Mouse (Mus musculus) cerebral cortex, adult 2 months (tissue): ENCODE data around the gene Cma1.

Experiments
- WGBS: fragments of 180-500 bp; shearing (Covaris S2); methylation state at CpG from one replicate; pipeline ENCODE4 v1.1.7; 2018; 5-methylcytosine and 5-hydroxymethylcytosine counted together

Gene Cma1

DNA sequence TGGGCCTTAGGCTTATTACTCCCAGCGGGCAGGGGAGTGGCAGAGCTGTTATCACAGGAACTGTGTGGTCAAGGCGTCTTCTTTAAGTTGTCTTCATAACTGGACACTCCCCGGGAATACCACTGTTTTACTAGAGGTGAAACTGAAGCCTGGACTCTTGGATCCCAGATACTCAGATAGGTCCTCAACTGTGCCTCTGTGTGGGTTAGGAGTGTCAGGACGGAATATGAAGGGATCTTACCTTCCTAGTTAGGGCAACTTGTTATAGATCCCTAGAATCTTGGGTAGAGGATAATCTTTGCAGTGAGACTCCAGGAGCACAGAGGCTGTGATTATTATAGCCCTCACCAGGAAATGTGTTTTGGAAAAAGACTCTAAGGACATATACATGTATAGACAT, at the start of gene Cma1:
Cma1 (minus strand) TSS at position 101 of the 400 bp plus-strand sequence.
- 93% methylated on average over 4 of the region's 4 CpGs for WGBS

DNA sequence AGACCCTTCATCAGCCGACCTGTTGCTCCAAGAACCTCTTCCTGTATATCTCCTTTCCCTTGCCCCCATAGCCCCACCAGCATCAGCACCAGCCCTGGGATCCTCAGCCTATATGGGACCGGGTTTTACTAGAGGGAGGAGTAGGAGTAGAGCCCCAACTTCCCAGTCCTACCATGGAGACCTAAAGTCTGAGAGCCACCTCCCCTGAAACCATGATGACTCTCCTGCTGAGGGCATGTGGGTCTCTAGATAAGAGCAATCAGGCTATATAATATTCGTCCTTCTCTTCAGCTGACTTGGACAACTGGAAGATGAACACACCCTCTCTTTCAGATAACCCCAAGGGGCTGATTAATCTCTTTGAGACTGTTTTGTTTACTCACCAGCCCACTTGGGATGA, 43.0 kb upstream of the Cma1 start:
- 82% methylated on average over 2 of the region's 3 CpGs for WGBS

DNA sequence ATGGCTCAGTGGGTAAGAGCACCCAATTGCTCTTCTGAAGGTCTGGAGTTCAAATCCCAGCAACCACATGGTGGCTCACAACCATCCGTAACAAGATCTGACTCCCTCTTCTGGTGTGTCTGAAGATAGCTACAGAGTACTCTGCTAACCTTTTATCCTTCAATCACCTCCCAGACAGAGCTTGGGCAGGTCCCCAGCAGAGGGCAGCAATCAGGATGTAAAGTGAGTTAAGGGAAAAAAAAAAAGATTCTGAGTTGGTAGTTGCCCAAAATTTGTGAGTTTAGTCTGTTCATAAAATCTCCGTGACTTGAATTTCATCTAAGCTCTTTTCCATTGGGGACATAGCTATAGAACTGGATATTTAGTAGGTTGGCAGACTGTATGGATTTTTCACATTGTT, 19.4 kb upstream of the Cma1 start:
- WGBS = 79% methylated on average over 2 of the region's 2 CpGs

DNA sequence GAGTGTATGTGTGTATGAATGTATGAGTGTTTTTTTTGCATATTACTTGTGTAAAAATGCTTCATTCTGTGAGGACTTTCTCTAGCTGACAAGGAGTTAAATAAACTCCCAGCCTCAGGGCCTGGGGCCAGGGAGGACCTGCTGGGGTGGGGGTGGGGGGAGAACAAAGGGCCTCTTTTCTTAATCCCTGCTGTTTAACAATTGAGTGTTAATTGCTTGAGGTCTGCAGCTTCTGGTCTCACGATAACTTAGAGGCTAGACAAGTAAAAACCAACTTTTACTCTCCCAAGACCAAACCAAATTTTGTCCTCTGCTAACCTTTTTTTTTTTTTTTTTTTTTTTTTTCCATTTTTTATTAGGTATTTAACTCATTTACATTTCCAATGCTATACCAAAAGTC, 18.8 kb upstream of the Cma1 start:
- 39% methylated on average over 1 of the region's 1 CpGs for WGBS

DNA sequence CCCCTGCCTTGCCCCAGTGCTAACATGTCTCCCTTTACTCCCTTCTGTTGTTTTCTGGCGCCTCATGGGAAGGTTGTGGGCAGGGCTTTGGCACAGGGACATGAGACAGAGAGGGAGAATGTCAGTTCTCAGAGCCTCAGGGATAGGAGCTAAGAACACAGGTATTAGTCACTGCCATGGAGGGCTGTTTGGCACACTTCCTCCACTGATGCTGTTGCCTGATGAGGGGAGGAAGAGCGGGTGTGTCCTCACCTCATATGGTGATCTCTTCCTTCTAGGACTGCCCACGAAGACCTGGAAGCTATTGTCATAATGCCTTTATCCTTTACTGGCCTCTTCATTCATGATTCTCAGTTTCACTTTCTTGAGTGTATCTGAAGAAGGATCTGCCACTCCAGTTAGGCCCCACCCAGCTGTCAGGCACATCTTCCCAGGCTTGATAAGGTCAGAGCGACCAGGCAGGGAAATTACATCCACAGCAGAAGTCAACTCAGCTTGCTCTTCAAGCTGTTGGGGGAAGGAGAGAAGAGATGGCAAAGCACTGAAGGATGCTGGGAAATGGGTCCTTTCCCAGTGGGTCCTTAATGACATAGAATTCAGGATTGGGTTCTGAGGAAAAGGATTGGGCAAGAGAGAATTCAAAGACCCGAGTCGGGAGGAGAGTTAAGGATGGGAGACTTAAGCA, 6.0 kb upstream of the Cma1 start, which contains the start of gene Cma2:
Cma2 (plus strand) TSS at position 635 of the 685 bp plus-strand sequence.
- 81% methylated on average over 6 of the region's 6 CpGs for WGBS

DNA sequence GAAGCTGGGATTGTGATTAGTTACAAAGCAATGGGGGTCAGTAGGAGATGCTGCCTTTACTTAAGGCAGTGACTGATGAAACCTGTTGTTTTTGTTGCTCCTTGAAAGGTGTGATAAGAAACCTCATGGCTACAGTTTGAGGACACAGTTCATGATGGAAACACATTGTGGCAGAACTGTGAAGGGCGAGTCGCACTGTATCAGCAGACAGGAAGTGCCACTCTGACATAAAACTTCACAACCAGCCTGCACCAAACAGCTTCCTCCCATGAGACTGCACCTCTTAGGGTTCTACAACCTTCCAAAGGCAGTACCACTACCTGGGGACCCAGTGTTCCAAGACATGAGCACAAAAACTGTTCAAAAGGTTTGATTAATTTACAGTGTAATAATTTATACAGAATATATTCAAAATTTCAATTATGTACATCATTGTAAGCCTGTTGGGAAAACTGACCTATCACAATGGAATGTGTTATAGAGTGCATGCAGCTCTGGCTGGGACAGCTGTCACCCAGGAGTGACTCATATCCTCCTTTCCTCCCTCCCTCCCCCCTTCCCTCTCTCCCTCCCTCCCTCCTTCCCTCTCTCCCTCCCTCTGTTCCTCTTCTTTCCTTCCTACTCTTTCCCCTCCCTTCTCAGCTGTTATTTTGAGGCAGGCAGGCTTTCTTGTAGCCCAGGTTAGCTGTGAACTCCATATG, 1.9 kb upstream of the Cma1 start:
- WGBS = 85% methylated on average over 2 of the region's 2 CpGs

DNA sequence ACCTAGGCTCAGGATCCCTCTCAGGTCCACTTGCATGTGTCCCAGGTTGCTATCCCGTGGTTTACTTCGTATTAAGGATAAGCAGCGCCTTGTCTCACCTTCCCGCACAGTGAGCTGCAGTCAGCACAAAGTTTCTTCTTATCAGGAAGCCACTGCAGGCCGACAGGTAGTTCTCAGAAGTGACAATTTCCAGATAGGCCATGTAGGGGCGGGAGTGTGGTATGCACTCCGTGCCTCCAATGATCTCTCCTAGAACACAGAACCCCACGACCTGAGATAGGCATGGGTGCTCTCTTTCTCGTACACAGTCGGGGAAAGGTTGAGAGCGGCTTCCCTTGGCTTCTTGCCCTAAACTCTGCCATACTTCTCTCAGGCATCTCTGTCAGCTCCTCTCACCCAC, 874 bp downstream of the Cma1 start:
- 90% methylated on average over 11 of the region's 11 CpGs for WGBS

DNA sequence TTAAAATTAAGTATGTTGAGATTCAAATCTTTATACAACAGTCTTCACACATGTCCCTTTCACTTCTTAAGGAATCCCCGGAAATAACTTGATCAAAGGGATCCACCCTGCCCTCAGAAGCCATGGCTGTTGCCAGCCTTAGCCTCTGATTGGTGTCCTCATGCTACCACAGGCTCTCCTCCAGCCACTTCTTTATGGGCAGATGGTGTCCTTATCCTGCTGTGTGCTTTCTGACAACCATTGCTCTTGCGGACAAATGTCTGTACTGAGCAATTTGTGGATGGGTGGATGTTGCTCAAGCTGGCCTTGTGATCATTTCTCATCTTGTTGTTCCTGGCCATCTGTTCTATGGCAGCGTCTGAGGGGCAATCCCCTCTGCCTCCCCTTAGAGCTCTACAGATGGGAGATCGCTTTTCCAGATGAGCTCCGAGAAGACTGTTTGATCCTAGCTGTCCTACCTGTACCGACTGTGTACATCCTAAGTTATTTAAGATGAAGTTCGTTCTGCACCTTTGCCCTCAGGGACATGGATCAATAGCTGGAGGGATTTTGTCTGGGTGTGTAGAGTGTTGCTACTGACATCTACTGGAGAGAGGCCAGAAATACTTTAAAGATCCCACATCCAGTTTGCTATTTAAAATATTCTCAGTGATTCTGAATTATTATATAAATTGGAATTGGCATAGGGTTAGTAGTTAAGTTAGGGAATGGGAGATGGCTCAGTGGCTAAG, 4.2 kb downstream of the Cma1 start:
- WGBS = 59% methylated on average over 7 of the region's 7 CpGs

DNA sequence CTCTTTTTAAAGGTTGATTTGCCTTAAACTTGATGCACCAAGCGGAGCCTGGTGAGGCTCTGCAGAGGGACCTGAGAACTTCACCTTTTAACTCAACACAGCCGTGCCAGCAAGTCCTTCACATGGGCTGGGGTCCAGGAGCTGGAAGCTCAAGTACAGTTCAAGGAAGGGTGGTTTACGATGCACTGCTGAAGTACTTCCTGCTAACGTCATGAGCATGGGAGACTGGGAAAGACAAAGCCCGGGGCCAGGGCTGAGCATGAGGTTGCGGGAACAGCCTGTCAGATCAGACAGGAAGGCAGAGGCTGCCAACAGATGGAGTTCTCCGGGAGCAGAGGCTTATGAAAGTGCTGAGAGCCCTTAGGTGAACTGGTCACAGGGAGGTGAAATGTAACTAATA, 10.9 kb downstream of the Cma1 start:
- 55% methylated on average over 7 of the region's 7 CpGs for WGBS

DNA sequence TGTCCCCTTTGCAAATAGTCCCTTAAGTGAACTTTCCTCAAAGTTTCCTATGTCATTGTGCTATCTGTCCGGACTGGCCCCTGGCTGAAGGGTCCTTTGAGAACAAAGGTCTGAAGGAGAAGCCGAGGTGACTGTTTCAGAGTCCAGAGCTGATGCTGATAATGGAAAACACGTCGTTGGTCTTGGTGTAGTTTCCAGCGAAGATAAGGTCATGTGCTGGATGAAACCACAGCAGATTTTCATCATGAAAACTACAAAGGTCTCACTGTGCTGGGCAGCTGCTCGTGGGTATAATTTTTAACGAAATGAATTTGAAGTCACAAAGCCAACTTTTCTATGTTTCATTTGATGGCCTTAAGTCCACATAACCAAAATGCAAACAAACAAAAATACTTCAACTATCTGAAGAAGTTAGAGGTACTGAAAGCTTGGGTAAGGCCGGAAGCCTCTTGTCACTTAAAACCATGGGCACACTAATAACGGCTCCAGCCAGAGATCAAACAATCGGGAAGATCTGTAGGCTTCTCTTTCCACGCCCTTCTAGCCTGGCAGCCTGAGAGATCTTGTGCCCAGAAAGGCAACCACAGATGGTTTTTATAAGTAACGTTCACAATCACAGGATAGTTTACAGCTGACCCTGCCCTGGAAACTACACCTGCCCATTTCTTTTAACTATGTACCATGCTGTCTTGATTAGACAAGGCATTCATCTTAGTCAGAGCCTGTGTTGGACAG, 15.0 kb downstream of the Cma1 start:
- WGBS = 80% methylated on average over 12 of the region's 12 CpGs

DNA sequence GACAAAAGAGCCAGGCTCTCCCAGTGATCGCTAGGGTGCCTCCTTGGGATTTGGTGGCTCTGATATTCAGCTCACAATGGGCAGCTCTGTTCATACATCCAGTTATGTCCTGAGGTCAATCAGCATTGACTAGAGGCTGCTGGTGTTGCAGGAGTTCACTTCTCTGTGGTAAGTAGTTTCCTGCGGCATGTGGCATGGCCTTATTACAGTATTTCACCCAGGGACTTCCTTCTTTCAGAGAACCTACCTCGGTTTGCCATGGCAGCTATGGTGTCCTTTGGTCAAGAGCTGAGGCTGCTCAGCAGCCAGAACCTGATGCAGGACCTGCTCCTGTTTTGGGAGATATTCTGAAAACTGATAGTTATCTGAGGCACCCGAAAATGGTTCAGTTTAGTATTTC, 17.6 kb downstream of the Cma1 start:
- 87% methylated on average over 4 of the region's 4 CpGs for WGBS

DNA sequence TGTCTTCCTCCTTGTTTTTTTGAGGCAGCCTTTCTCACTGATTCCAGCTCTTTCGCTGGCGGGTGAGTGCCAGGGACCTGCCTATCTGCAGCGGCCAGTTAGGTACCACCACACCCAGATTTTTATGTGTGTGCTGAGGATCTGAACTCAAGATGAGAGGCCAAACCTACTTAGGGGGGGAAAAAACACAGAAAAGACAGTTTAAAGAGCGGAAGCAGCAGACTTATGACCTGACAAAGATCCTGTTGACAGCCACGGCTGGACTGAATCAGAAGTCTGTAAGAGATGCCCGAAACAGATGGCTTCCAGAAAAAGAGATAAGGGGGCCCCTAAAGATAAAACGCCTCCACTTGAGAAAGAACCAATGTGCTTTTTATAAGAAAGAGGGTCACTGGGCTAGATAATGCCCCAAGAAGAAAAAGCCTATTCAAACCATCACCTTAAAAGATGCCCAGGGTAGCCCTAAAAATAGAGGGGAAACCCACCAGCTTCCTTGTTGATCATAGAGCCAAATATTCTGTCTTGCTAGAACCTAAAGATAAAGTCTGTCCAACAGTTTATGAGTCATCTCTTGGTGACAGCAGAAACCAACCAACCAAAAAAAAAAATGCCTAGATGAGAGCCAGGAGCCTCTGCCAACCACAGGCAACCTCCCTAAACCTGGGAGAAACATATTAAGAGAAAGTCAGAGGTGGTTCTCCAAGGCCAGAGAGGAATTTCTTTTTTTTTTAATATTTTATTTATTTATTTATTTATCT, 21.8 kb downstream of the Cma1 start:
- WGBS = 68% methylated on average over 7 of the region's 7 CpGs

DNA sequence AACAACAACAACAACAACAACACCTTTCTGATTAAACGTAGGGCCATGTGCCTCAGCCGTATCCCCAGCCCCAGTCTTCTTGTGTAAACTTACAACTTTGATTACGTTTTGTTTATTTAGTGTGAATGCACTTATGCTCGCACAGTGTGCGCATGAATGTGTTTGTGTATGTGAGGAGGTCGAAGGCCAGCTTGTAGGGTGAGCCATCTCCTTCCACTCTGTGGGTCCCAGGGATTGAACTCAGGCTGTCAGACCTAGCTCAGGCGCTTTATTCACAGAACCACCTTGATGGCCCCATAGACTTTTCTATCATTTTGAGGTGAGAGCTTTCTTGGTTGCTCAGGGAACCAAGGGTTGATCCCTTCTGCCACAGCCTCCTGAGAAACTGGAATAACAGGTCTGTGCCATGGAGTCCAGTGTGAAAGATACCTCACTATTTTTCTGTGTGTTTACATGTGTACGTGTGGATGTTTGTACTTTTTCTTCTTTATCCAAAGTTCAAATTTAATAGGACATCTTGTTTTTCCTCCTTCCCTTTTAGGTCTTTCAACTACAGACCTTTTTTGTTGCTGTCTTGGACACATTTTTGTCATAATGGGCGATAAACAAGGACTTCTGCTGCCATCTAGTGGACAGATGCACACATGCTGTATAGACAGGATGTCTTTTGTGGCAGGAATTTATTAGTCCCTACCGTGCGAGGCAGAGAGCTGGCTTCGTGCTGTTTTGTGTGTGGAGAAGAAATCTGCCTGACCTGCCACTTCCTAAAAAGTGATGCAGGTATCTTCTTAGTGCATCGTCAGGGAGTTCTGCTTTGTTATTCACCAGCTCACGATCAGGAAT, 26.0 kb downstream of the Cma1 start:
- 42% methylated on average over 14 of the region's 14 CpGs for WGBS

DNA sequence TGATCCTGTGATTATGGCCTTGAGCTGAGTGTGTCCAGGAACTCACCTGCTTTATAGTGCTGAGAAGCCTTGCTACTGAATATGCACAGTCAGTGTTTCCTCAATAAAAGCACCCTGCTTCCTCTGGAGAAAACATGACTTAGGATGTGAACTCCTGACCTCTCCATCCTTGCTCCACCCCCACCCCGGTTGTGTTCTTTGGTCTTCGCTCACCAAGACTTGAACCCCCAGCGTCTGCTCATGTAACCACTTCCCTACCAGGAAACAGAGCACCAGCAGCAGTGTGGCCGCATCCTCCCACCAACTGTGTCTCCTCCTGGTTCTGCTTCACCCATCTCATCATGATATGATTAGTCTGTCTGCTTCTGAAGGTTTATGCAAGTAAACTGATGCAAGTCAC, 31.1 kb downstream of the Cma1 start:
- WGBS = 68% methylated on average over 4 of the region's 4 CpGs

DNA sequence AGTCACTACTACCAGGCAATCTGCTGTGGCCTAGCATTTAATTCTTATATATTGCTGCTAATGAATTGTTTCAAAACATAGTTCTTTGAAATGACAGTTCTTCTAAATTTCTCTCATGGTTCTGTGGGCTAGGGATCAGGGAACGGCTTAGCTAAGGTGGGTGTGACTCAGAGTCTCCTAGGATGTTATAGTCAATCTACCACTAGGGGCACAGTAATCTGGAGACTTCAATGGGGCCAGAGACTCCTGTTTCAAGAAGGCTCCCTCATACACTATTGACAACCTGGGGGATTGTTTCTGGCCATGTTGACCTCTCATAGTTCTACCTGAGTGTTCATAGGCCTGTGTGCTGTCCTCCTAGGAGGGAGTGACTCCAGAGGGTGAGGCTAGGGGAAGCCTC, 39.0 kb downstream of the Cma1 start:
- 9% methylated on average over 1 of the region's 1 CpGs for WGBS

DNA sequence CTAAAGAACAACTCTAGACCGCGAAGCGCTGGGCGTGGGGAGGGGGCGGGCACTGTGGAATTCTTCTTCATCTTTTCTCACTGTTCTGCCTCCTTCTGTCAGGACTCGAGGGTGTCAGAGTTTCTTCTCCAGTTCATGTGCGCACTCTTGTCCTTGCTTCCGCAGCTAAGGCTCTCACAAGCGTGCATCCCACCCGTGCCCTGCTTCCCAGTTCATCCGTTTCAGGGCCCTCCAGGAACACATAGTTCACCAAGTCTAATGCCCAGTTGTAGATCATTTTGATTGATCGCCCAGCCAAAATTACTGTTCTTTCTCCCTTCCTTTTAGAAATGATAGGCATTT, 44.1 kb downstream of the Cma1 start:
- 5% methylated on average over 12 of the region's 12 CpGs for WGBS

DNA sequence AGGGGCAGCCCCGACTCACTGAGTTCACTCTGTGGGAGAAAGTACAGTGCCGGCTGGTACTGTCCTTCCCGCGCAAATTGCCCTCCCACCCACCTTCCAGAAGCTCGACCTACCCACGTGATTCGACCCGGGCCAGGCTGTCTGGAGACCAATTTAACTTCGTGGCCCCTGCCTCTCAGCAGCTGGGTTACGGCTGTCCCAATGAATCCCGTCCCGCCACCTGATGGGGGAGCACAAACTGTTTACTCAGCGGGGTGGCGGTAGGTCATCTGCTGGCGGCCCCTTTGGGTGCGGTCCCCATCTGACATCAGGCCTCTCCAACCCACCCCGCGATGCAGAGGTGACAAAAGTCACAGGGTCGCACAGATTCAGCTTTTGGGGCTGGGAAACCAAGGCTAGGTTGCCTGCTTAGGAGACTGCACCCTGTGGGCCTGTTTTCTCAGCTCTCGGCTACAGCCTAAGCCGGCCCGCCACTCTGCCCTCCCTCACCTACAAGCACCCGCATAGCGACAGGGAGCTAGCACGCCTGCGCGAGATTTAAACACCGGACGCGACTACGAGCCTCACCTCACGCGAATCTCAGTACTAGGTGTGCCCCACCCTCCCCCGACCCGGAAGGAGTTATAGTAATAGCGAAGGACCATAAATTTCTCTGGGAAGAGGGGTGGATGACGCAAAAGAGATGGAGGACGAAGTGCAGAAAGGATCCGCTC, 44.6 kb downstream of the Cma1 start, which contains the start of gene Sdr39u1:
Sdr39u1 (minus strand) TSS at position 593 of the 713 bp plus-strand sequence.
- WGBS = 2% methylated on average over 39 of the region's 39 CpGs

DNA sequence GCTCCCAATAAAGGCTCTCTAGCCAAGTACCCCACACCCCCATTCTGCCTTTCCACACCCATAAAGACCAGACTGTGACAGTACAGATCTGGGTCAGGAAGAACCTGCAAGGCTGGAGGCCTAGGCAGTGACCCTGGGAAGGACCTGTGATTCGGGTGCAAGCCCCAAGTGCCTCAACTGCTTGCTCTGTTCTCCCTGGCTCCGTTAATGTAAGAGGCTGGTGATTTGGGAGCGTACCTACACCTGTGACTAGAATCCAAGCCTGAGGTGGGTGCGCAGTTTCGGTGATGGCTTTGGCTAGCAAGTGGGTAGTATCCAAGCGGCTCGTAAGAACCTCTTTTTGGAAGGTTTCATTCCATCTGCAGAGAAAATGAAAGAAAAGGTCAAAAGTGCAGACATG, 45.5 kb downstream of the Cma1 start:
- 90% methylated on average over 7 of the region's 7 CpGs for WGBS

DNA sequence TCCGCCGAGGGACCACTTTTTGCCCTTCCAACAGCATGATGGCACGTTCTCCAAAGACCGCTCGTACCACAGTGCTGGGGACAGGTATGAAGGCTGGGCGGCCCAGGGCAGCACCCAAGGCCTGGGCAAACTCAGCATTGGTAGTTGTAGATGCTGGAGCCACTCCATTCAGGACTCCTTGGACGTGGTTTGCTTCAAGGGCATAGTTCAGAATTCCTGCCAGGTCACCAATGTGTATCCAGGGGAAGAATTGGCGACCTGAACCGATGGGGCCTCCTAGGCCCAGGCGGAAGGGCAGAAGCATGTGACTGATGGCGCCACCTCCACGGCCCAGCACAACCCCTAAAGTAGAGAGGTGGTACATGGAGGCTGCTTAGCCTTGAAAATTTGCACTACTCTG, 46.8 kb downstream of the Cma1 start:
- whole genome bisulfite sequencing = 94% methylated on average over 12 of the region's 12 CpGs
